8 mouse cellular contexts compared by ENCODE assay signal in the genomic region with DNA sequence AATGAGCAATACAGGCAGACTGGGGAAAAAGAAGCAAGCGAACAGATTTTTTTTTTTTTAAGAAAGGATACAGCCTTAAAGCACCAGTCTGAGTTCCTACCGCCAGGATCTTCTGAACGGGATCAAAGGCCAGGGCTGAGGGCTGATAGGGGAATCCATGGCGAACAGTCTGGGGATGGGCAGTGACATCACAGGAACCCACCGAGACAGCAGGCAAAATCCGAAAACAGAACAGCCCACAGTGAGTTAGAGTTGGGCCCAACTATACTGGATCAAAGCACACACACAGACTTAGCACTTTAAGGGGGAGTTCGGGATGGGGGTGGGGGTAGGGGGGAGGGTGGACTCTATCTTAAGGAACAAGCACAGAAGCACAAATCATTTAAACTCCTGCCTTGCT. TPM values are rescaled to one million over a fixed set of nuclear protein-coding genes. Genes with fewer than 3 reads are reported as not detected.
DNase-seq lines count a peak whose midpoint lies in the region; ATAC-seq and TF ChIP-seq lines count a peak whose summit lies in the region.

No protein-coding gene starts in this region.

- H3K27me3 ChIP-seq in embryonic facial prominence, embryonic 12.5 days, result no peaks in the 10 kb centered on the region
- no peaks in the 10 kb centered on the region for H3K27me3 ChIP-seq in neural tube, embryonic 15.5 days (replicated peaks)

- peak overlapping the region; percentile 72 for H3K4me3 ChIP-seq in left cerebral cortex, adult 2 months
- peak overlapping the region; percentile 79 for H3K4me3 ChIP-seq in embryonic facial prominence, embryonic 12.5 days
- H3K4me3 ChIP-seq in neural tube, embryonic 15.5 days (replicated peaks), result peak overlapping the region; percentile 85

- no peak overlapping the region for H3K9ac ChIP-seq in embryonic facial prominence, embryonic 12.5 days
- H3K9ac ChIP-seq in neural tube, embryonic 15.5 days (replicated peaks), result peak overlapping the region; percentile 99

- H3K4me2 ChIP-seq in embryonic facial prominence, embryonic 12.5 days (replicated peaks), result peak overlapping the region; percentile 85
- H3K4me2 ChIP-seq in neural tube, embryonic 15.5 days, result peak overlapping the region; percentile 95

- DNase-seq in left cerebral cortex, adult 2 months (ENCODE audit: extremely low spot score in 1 of 2, low spot score in 2 of 2), result no peak
- no peak for DNase-seq in left cerebral cortex, adult 9 months (ENCODE audit: low spot score in 2 of 2)
- DNase-seq in kidney, postnatal 4 days, result peak; percentile 5 to 9
- DNase-seq in right cerebral cortex, postnatal 25 days, result no peak
- no peak for DNase-seq in urinary bladder, adult 18-20 months (ENCODE audit: low spot score in 2 of 2)
- DNase-seq in ovary, postnatal 36 days (ENCODE audit: low spot score), result no peak

- intact Hi-C loops in left cerebral cortex, adult 2 months (cut with DNase I), result no loop called here

- no peak for ATAC-seq in embryonic facial prominence, embryonic 12.5 days (ENCODE audit: insufficient number of reproducible peaks, insufficient read depth, low FRiP score, low TSS enrichment)
- no peak for ATAC-seq in neural tube, embryonic 15.5 days (ENCODE audit: low FRiP score)

- H3K27ac ChIP-seq in left cerebral cortex, adult 2 months, result peak overlapping the region; percentile 97
- H3K27ac ChIP-seq in embryonic facial prominence, embryonic 12.5 days, result no peak overlapping the region
- H3K27ac ChIP-seq in neural tube, embryonic 15.5 days (replicated peaks), result no peak overlapping the region

- peaks cover 7% of the 10 kb centered on the region; the same call in 1 of the 2 replicates for H3K4me1 ChIP-seq in embryonic facial prominence, embryonic 12.5 days
- H3K4me1 ChIP-seq in neural tube, embryonic 15.5 days, result peaks cover 16% of the 10 kb centered on the region; the same call in 1 of the 2 replicates

- no peaks in the 10 kb centered on the region for H3K9me3 ChIP-seq in embryonic facial prominence, embryonic 12.5 days
- no peaks in the 10 kb centered on the region for H3K9me3 ChIP-seq in neural tube, embryonic 15.5 days (replicated peaks)

- TF ChIP-seq CTCF in left cerebral cortex, adult 2 months (IDR thresholded peaks at IDR 0.05), result no peak

- no peaks in the 10 kb centered on the region for H3K36me3 ChIP-seq in embryonic facial prominence, embryonic 12.5 days
- no peaks in the 10 kb centered on the region for H3K36me3 ChIP-seq in neural tube, embryonic 15.5 days

- under 1% methylated on average over 7 of the region's 7 CpGs for WGBS in embryonic facial prominence, embryonic 12.5 days
- 7% methylated on average over 7 of the region's 7 CpGs for whole genome bisulfite sequencing in neural tube, embryonic 15.5 days

RNA-seq across cellular contexts. Expression of gene Stxbp5, which starts 1.8 kb away (rescaled TPM):
- total RNA-seq in left cerebral cortex, adult 2 months (2021), result 100 to 1,000 TPM; 110 to 120 TPM
- polyA plus RNA-seq in embryonic facial prominence, embryonic 12.5 days (2016; fragmentation: Nextera tagmentation; extraction: Ambion mirVana), result 6.8 and 7.0 TPM in 2 replicates
- 9.8 and 10.4 TPM in 2 replicates for polyA plus RNA-seq in neural tube, embryonic 15.5 days (2015; fragmentation: Nextera tagmentation; extraction: Ambion mirVana)

Comparison
In these comparisons a context has a peak if more than half of its experiments do, and no peak if none do; other contexts are left out.
1. DNase-seq: peak in kidney, postnatal 4 days (2 of 2); none in left cerebral cortex, adult 2 months (0 of 2), left cerebral cortex, adult 9 months (0 of 2), right cerebral cortex, postnatal 25 days (single experiment), urinary bladder, adult 18-20 months (0 of 2) and ovary, postnatal 36 days (single experiment).
2. Peak in every context shown above with its lines, with median percentiles within 50 percentile points of each other: H3K4me3 ChIP-seq.